Mouse (Mus musculus): ENCODE results near the gene Ran. TPM values are rescaled to one million over a fixed set of nuclear protein-coding genes. Genes with fewer than 3 reads are reported as not detected.
A peak's percentile ranks its signal among the peaks of the same experiment; 100 is the strongest.
"Not testable (repeated sequence)": the region's sequence is repeated elsewhere in the genome, so short reads cannot be mapped to it uniquely, and the experiment has no call there.

The Ran gene
- 240 and 244 TPM in 2 replicates for polyA plus RNA-seq (2012; rRNA removed)

GRCm38 (mm10) chr5:129019497-129020299, at the start of gene Ran:
Gene Ran (plus strand): TSS chr5:129020069.
- DNase-seq (ENCODE audit: low read depth) = peak; percentile 98
- TF ChIP-seq POLR2A (IDR thresholded peaks at IDR 0.05; ENCODE audit: borderline replicate concordance, extremely low read depth, insufficient read depth, insufficient read length, poor library complexity, severe bottlenecking) = peak; percentile 100
- TF ChIP-seq CTCF (IDR thresholded peaks at IDR 0.05; ENCODE audit: borderline replicate concordance, extremely low read depth, insufficient read depth, insufficient read length) = no peak

- TF ChIP-seq POLR2A (IDR thresholded peaks at IDR 0.05; ENCODE audit: borderline replicate concordance, extremely low read depth, insufficient read depth, insufficient read length, poor library complexity, severe bottlenecking) = no peak
- TF ChIP-seq CTCF (IDR thresholded peaks at IDR 0.05; ENCODE audit: borderline replicate concordance, extremely low read depth, insufficient read depth, insufficient read length) = peak; percentile 7; the same call in 1 of the 2 replicates
- peak; percentile 19 for DNase-seq (ENCODE audit: low read depth)
These were observed 49.0 kb upstream of the Ran start for GRCm38 (mm10) chr5:128970878-128971277.

GRCm38 (mm10) chr5:128971298-128971697, 48.6 kb upstream of the Ran start:
- no peak for TF ChIP-seq POLR2A (IDR thresholded peaks at IDR 0.05; ENCODE audit: borderline replicate concordance, extremely low read depth, insufficient read depth, insufficient read length, poor library complexity, severe bottlenecking)
- TF ChIP-seq CTCF (IDR thresholded peaks at IDR 0.05; ENCODE audit: borderline replicate concordance, extremely low read depth, insufficient read depth, insufficient read length) = peak; percentile 82
- peak; percentile 82 for DNase-seq (ENCODE audit: low read depth)

- no peak for TF ChIP-seq POLR2A (IDR thresholded peaks at IDR 0.05; ENCODE audit: borderline replicate concordance, extremely low read depth, insufficient read depth, insufficient read length, poor library complexity, severe bottlenecking)
- peak; percentile 70 for TF ChIP-seq CTCF (IDR thresholded peaks at IDR 0.05; ENCODE audit: borderline replicate concordance, extremely low read depth, insufficient read depth, insufficient read length)
- peak; percentile 70 for DNase-seq (ENCODE audit: low read depth)
These were observed 43.6 kb upstream of the Ran start for GRCm38 (mm10) chr5:128976266-128976665.

GRCm38 (mm10) chr5:128977466-128977865, 42.4 kb upstream of the Ran start:
- not testable (repeated sequence) for DNase-seq (ENCODE audit: low read depth)

- DNase-seq (ENCODE audit: low read depth) = no peak
- TF ChIP-seq POLR2A (IDR thresholded peaks at IDR 0.05; ENCODE audit: borderline replicate concordance, extremely low read depth, insufficient read depth, insufficient read length, poor library complexity, severe bottlenecking) (no peak), CTCF (IDR thresholded peaks at IDR 0.05; ENCODE audit: borderline replicate concordance, extremely low read depth, insufficient read depth, insufficient read length) (no peak)
These were observed 40.9 kb upstream of the Ran start for GRCm38 (mm10) chr5:128978957-128979356.

GRCm38 (mm10) chr5:128980857-128981256, 39.0 kb upstream of the Ran start:
- DNase-seq (ENCODE audit: low read depth) = no peak
- no peak for TF ChIP-seq CTCF (IDR thresholded peaks at IDR 0.05; ENCODE audit: borderline replicate concordance, extremely low read depth, insufficient read depth, insufficient read length)
- TF ChIP-seq POLR2A (IDR thresholded peaks at IDR 0.05; ENCODE audit: borderline replicate concordance, extremely low read depth, insufficient read depth, insufficient read length, poor library complexity, severe bottlenecking) = no peak

- DNase-seq (ENCODE audit: low read depth) = peak; percentile 55
- TF ChIP-seq CTCF (IDR thresholded peaks at IDR 0.05; ENCODE audit: borderline replicate concordance, extremely low read depth, insufficient read depth, insufficient read length) = peak; percentile 89
- no peak for TF ChIP-seq POLR2A (IDR thresholded peaks at IDR 0.05; ENCODE audit: borderline replicate concordance, extremely low read depth, insufficient read depth, insufficient read length, poor library complexity, severe bottlenecking)
These were observed 38.3 kb upstream of the Ran start for GRCm38 (mm10) chr5:128981607-128982006.

GRCm38 (mm10) chr5:128984536-128984935, 35.3 kb upstream of the Ran start:
- DNase-seq (ENCODE audit: low read depth) = no peak
- TF ChIP-seq CTCF (IDR thresholded peaks at IDR 0.05; ENCODE audit: borderline replicate concordance, extremely low read depth, insufficient read depth, insufficient read length) (no peak), POLR2A (IDR thresholded peaks at IDR 0.05; ENCODE audit: borderline replicate concordance, extremely low read depth, insufficient read depth, insufficient read length, poor library complexity, severe bottlenecking) (no peak)

GRCm38 (mm10) chr5:128985946-128986345, 33.9 kb upstream of the Ran start:
- no peak for TF ChIP-seq POLR2A (IDR thresholded peaks at IDR 0.05; ENCODE audit: borderline replicate concordance, extremely low read depth, insufficient read depth, insufficient read length, poor library complexity, severe bottlenecking)
- TF ChIP-seq CTCF (IDR thresholded peaks at IDR 0.05; ENCODE audit: borderline replicate concordance, extremely low read depth, insufficient read depth, insufficient read length) = no peak
- DNase-seq (ENCODE audit: low read depth) = no peak

- TF ChIP-seq POLR2A (IDR thresholded peaks at IDR 0.05; ENCODE audit: borderline replicate concordance, extremely low read depth, insufficient read depth, insufficient read length, poor library complexity, severe bottlenecking) (no peak), CTCF (IDR thresholded peaks at IDR 0.05; ENCODE audit: borderline replicate concordance, extremely low read depth, insufficient read depth, insufficient read length) (no peak)
- peak; percentile 83 for DNase-seq (ENCODE audit: low read depth)
These were observed 32.5 kb upstream of the Ran start for GRCm38 (mm10) chr5:128987141-128987954.
